Mouse (Mus musculus): ENCODE data around the gene Hist1h2bm. TPM values are rescaled to one million over a fixed set of nuclear protein-coding genes. Genes with fewer than 3 reads are reported as not detected.
A peak's percentile ranks its signal among the peaks of the same experiment; 100 is the strongest.
"Not testable (repeated sequence)": the region's sequence is repeated elsewhere in the genome, so short reads cannot be mapped to it uniquely, and the experiment has no call there.

Gene Hist1h2bm
- total RNA-seq (2021): 1 to 10 TPM; 4.9 to 5.1 TPM

GRCm38 (mm10) chr13:21721757-21722372, at the start of gene Hist1h2bm:
TSS of gene Hist1h2bm (plus strand) at chr13:21722044.
- DNase-seq: peak; percentile 43 to 61
- intact Hi-C loops (cut with DNase I): not testable (repeated sequence)

GRCm38 (mm10) chr13:21677305-21677704, 44.5 kb upstream of the Hist1h2bm start, which contains the start of gene Olfr1360:
TSS of gene Olfr1360 (minus strand) at chr13:21677405.
- DNase-seq: no peak
- intact Hi-C loops (cut with DNase I): no loop called here

GRCm38 (mm10) chr13:21697811-21698210, 24.0 kb upstream of the Hist1h2bm start, which contains the start of gene Olfr1359:
TSS of gene Olfr1359 (plus strand) at chr13:21698111.
- DNase-seq: no peak
- intact Hi-C loops (cut with DNase I): no loop called here

- no peak for DNase-seq
- intact Hi-C loops (cut with DNase I): no loop called here
Observed at GRCm38 (mm10) chr13:21706669-21707068, 15.2 kb upstream of the Hist1h2bm start.

- peak; percentile 90 to 92 for DNase-seq
Observed at GRCm38 (mm10) chr13:21710031-21710711, 11.7 kb upstream of the Hist1h2bm start.

GRCm38 (mm10) chr13:21710821-21711525, 10.9 kb upstream of the Hist1h2bm start:
- intact Hi-C loops (cut with DNase I): loop anchor here (2.0 to 10.0 kb wide), 13 partner anchors 36 to 1911 kb away; partner anchors contain the start of genes Hist1h1b, Hist1h1e, Hist1h2an and Hist1h2be

More at GRCm38 (mm10) chr13:21710031-21710711, 11.7 kb upstream of the Hist1h2bm start:
- intact Hi-C loops (cut with DNase I): loop anchor here (2.0 to 10.0 kb wide), 13 partner anchors 37 to 1912 kb away; partner anchors contain the start of genes Hist1h1b, Hist1h1e, Hist1h2an and Hist1h2be

GRCm38 (mm10) chr13:21711698-21712097, 10.1 kb upstream of the Hist1h2bm start:
- DNase-seq: no peak
- intact Hi-C loops (cut with DNase I): loop anchor here (2.0 to 10.0 kb wide), 13 partner anchors 36 to 1911 kb away; partner anchors contain the start of genes Hist1h1b, Hist1h1e, Hist1h2an and Hist1h2be

More at GRCm38 (mm10) chr13:21710821-21711525, 10.9 kb upstream of the Hist1h2bm start:
- peak; percentile 85 for DNase-seq

- peak; percentile 69 to 72 for DNase-seq
- intact Hi-C loops (cut with DNase I): loop anchor here (1.0 to 10.0 kb wide), 15 partner anchors 20 to 1968 kb away; partner anchors contain the start of genes Hist1h1b, Hist1h1e, Hist1h2ac and Hist1h2ag
Observed at GRCm38 (mm10) chr13:21714725-21715124, 7.1 kb upstream of the Hist1h2bm start.

- intact Hi-C loops (cut with DNase I): loop anchor here (5.0 to 10.0 kb wide), 6 partner anchors 70 to 1967 kb away; partner anchors contain the start of genes Hist1h1b, Hist1h2ac, Hist1h2ag and Hist1h2an
- peak in 1 of 2 experiments; percentile 5 for DNase-seq
Observed at GRCm38 (mm10) chr13:21715131-21715863, 6.5 kb upstream of the Hist1h2bm start.

- intact Hi-C loops (cut with DNase I): loop anchor here (5.0 to 10.0 kb wide), 6 partner anchors 69 to 1966 kb away; partner anchors contain the start of genes Hist1h1b, Hist1h2ac, Hist1h2ag and Hist1h2an
- DNase-seq: peak; percentile 63 to 78
Observed at GRCm38 (mm10) chr13:21715864-21716539, 5.8 kb upstream of the Hist1h2bm start, which contains the start of the genes Hist1h2bl and Hist1h2ai. TSS of gene Hist1h2bl (minus strand) at chr13:21716143. TSS of gene Hist1h2ai (plus strand) at chr13:21716422.

- DNase-seq: peak; percentile 2 to 12
- intact Hi-C loops (cut with DNase I): loop anchor here (5.0 to 10.0 kb wide), 6 partner anchors 68 to 1966 kb away; partner anchors contain the start of genes Hist1h1b, Hist1h2ac, Hist1h2ag and Hist1h2an
Observed at GRCm38 (mm10) chr13:21716540-21717391, 5.1 kb upstream of the Hist1h2bm start.

- DNase-seq: peak; percentile 74 to 78
- intact Hi-C loops (cut with DNase I): loop anchor here (5.0 to 10.0 kb wide), 6 partner anchors 67 to 1965 kb away; partner anchors contain the start of genes Hist1h1b, Hist1h2ac, Hist1h2ag and Hist1h2an
Observed at GRCm38 (mm10) chr13:21717397-21718357, 4.2 kb upstream of the Hist1h2bm start, which contains the start of gene Hist1h3h. TSS of gene Hist1h3h (plus strand) at chr13:21717659.

- intact Hi-C loops (cut with DNase I): loop anchor here (5.0 to 10.0 kb wide), 6 partner anchors 66 to 1964 kb away; partner anchors contain the start of genes Hist1h1b, Hist1h2ac, Hist1h2ag and Hist1h2an
- no peak for DNase-seq
Observed at GRCm38 (mm10) chr13:21718381-21719080, 3.3 kb upstream of the Hist1h2bm start.

GRCm38 (mm10) chr13:21721107-21721756, 612 bp upstream of the Hist1h2bm start:
- DNase-seq; intact Hi-C loops (cut with DNase I): not testable (repeated sequence)

GRCm38 (mm10) chr13:21722373-21722925, 605 bp downstream of the Hist1h2bm start:
- no peak for DNase-seq
- intact Hi-C loops (cut with DNase I): no loop called here

Data from heart, postnatal 36 days (tissue).